Mouse (Mus musculus): ENCODE measurements at regions not wholly inside any gene's neighbourhood (a gene's known extent, or its start where the extent isn't known, plus 50 kb on each side); places are given as distances from the start of the nearest gene placed in this dataset.

GRCm38 (mm10) chr5:91872816-91873215 is 90.1 kb downstream of the Rchy1 start:
- no peak for TF ChIP-seq CTCF (conservative IDR thresholded peaks at IDR 0.05; ENCODE audit: insufficient read depth, insufficient read length, low read depth, low read length)
- no peak for TF ChIP-seq POLR2A (IDR thresholded peaks at IDR 0.05; ENCODE audit: low read depth, low read length)
